Mouse (Mus musculus) embryonic facial prominence, embryonic 14.5 days (tissue): ENCODE data around the gene Manba. TPM values are rescaled to one million over a fixed set of nuclear protein-coding genes. Genes with fewer than 3 reads are reported as not detected.

Source experiments
- ATAC-seq: fragments of 200-750 bp; cut with Nextera tagmentation; 2 replicates; pipeline ENCODE4 v1.8.0; 2017; ENCODE audit warnings: low read depth, moderate number of reproducible peaks, moderate TSS enrichment
- DNase-seq: peaks from one replicate; pipeline ENCODE4 v3.0.0-alpha.2; 2015; ENCODE audit warnings: low spot score
- H3K27ac ChIP-seq: fragments of 300-500 bp; sonication (generic); replicated peaks from 2 replicates; pipeline ENCODE4 v1.5.1; 2014; ENCODE audit warnings: low read depth, mild to moderate bottlenecking, low read length, moderate library complexity
- H3K27me3 ChIP-seq: fragments of 300-500 bp; sonication (generic); replicated peaks from 2 replicates; pipeline ENCODE4 v1.6.1; 2014; ENCODE audit warnings: low read length; ENCODE audit not compliant: control insufficient read depth, insufficient read depth
- H3K36me3 ChIP-seq: fragments of 300-500 bp; sonication (generic); 2 replicates; pipeline ENCODE4 v1.6.1; 2014; ENCODE audit warnings: low read length, mixed read lengths; ENCODE audit not compliant: control insufficient read depth, insufficient read depth
- H3K4me1 ChIP-seq: fragments of 300-500 bp; sonication (generic); 2 replicates; pipeline ENCODE4 v1.6.1; 2014; ENCODE audit warnings: antibody characterized with exemption, low read length; ENCODE audit not compliant: control insufficient read depth, insufficient read depth
- H3K4me2 ChIP-seq: fragments of 300-500 bp; sonication (generic); 2 replicates; pipeline ENCODE4 v1.6.1; 2014; ENCODE audit warnings: low read depth, mild to moderate bottlenecking, low read length, moderate library complexity, mixed read lengths
- H3K4me3 ChIP-seq: fragments of 300-500 bp; sonication (generic); 2 replicates; pipeline ENCODE4 v1.5.1; 2014; ENCODE audit warnings: low read depth, mild to moderate bottlenecking, low read length
- H3K9ac ChIP-seq: fragments of 300-500 bp; sonication (generic); 2 replicates; pipeline ENCODE4 v1.6.1; 2014; ENCODE audit warnings: low read depth, mild to moderate bottlenecking, low read length, moderate library complexity, mixed read lengths
- H3K9me3 ChIP-seq: fragments of 300-500 bp; sonication (generic); 2 replicates; pipeline ENCODE4 v1.6.1; 2016; ENCODE audit warnings: low read length; ENCODE audit not compliant: control insufficient read depth
- WGBS: fragments of 180-500 bp; shearing (Covaris S2); extraction: QIAGEN DNeasy Blood & Tissue Kit; methylation state at CpG from one replicate; pipeline ENCODE4 v1.1.7; 2014; 5-methylcytosine and 5-hydroxymethylcytosine counted together
- polyA plus RNA-seq: library from polyadenylated mRNA; unstranded; fragments of >200 nt; fragmentation: Nextera tagmentation; extraction: Ambion mirVana; gene quantifications from 2 replicates; pipeline ENCODE4 v1.2.1, GENCODE M21; 2014

Gene Manba
- polyA plus RNA-seq, 1 experiment from 2014 or later, result 7.9 TPM

- H3K4me3 ChIP-seq, result no peak overlapping the region
- no peak overlapping the region for H3K9ac ChIP-seq
- ATAC-seq (no peak), DNase-seq (no peak)
- no peaks in the 10 kb centered on the region for H3K36me3 ChIP-seq
- 86% methylated on average over 3 of the region's 3 CpGs for WGBS
- no peaks in the 10 kb centered on the region for H3K27me3 ChIP-seq
- H3K9me3 ChIP-seq, result no peaks in the 10 kb centered on the region
- H3K4me2 ChIP-seq, result no peak overlapping the region
- no peak overlapping the region for H3K27ac ChIP-seq
- peaks cover 12% of the 10 kb centered on the region for H3K4me1 ChIP-seq
These were observed 89.7 kb downstream of the Manba start for GRCm38 (mm10) chr3:135575126-135575525.

GRCm38 (mm10) chr3:135578588-135579140 lies 93.3 kb downstream of the Manba start:
- no peak for ATAC-seq

GRCm38 (mm10) chr3:135579179-135579578 lies 93.8 kb downstream of the Manba start:
- ATAC-seq (no peak), DNase-seq (no peak)
- Histone ChIP-seq H3K4me2 (no peak overlapping the region), H3K9me3 (no peaks in the 10 kb centered on the region), H3K9ac (no peak overlapping the region), H3K27me3 (no peaks in the 10 kb centered on the region), H3K27ac (no peak overlapping the region), H3K4me3 (no peak overlapping the region), H3K36me3 (peaks cover 8% of the 10 kb centered on the region), H3K4me1 (peaks cover 14% of the 10 kb centered on the region; the same call in 1 of the 2 replicates)
- 57% methylated on average over 4 of the region's 4 CpGs for WGBS

More at GRCm38 (mm10) chr3:135578588-135579140, 93.3 kb downstream of the Manba start:
- DNase-seq, result no peak
- no peak overlapping the region for H3K27ac ChIP-seq
- peaks cover 3% of the 10 kb centered on the region; the same call in 1 of the 2 replicates for H3K36me3 ChIP-seq
- no peak overlapping the region for H3K4me3 ChIP-seq
- no peaks in the 10 kb centered on the region for H3K9me3 ChIP-seq
- H3K4me2 ChIP-seq, result no peak overlapping the region
- no peaks in the 10 kb centered on the region for H3K27me3 ChIP-seq
- peaks cover 17% of the 10 kb centered on the region; the same call in 1 of the 2 replicates for H3K4me1 ChIP-seq
- H3K9ac ChIP-seq, result no peak overlapping the region
- 58% methylated on average over 5 of the region's 5 CpGs for WGBS

- H3K4me1 ChIP-seq, result peaks cover 14% of the 10 kb centered on the region; the same call in 1 of the 2 replicates
- H3K9ac ChIP-seq, result no peak overlapping the region
- H3K9me3 ChIP-seq, result no peaks in the 10 kb centered on the region
- H3K36me3 ChIP-seq, result peaks cover 21% of the 10 kb centered on the region
- H3K4me2 ChIP-seq, result no peak overlapping the region
- ATAC-seq (0 out of 2 replicates have a peak, but pooled peaks have one; percentile 24), DNase-seq (peak; percentile 48)
- no peaks in the 10 kb centered on the region for H3K27me3 ChIP-seq
- H3K4me3 ChIP-seq, result no peak overlapping the region
- H3K27ac ChIP-seq, result no peak overlapping the region
- WGBS, result 69% methylated on average over 21 of the region's 21 CpGs
These were observed 95.2 kb downstream of the Manba start for GRCm38 (mm10) chr3:135580439-135581275.

GRCm38 (mm10) chr3:135581606-135582117 lies 96.3 kb downstream of the Manba start:
- H3K36me3 ChIP-seq, result peaks cover 28% of the 10 kb centered on the region
- H3K4me3 ChIP-seq, result no peak overlapping the region
- no peak overlapping the region for H3K4me2 ChIP-seq
- H3K9me3 ChIP-seq, result no peaks in the 10 kb centered on the region
- 17% methylated on average over 10 of the region's 10 CpGs for WGBS
- no peak overlapping the region for H3K9ac ChIP-seq
- no peak overlapping the region for H3K27ac ChIP-seq
- DNase-seq, result peak; percentile 78
- ATAC-seq, result peak; percentile 75
- H3K4me1 ChIP-seq, result peaks cover 14% of the 10 kb centered on the region; the same call in 1 of the 2 replicates
- no peaks in the 10 kb centered on the region for H3K27me3 ChIP-seq

GRCm38 (mm10) chr3:135582246-135582645 lies 96.8 kb downstream of the Manba start:
- H3K4me3 ChIP-seq, result no peak overlapping the region
- H3K36me3 ChIP-seq, result peaks cover 34% of the 10 kb centered on the region
- H3K4me1 ChIP-seq, result peaks cover 14% of the 10 kb centered on the region; the same call in 1 of the 2 replicates
- H3K9ac ChIP-seq, result no peak overlapping the region
- H3K4me2 ChIP-seq, result no peak overlapping the region
- no peaks in the 10 kb centered on the region for H3K27me3 ChIP-seq
- H3K27ac ChIP-seq, result no peak overlapping the region
- WGBS, result 72% methylated on average over 7 of the region's 7 CpGs
- no peaks in the 10 kb centered on the region for H3K9me3 ChIP-seq
- no peak for DNase-seq
- ATAC-seq, result no peak

- Histone ChIP-seq H3K36me3 (peaks cover 66% of the 10 kb centered on the region), H3K27ac (no peak overlapping the region), H3K4me1 (peaks cover 10% of the 10 kb centered on the region; the same call in 1 of the 2 replicates), H3K4me3 (no peak overlapping the region), H3K4me2 (no peak overlapping the region), H3K27me3 (no peaks in the 10 kb centered on the region), H3K9ac (no peak overlapping the region), H3K9me3 (no peaks in the 10 kb centered on the region)
- 68% methylated on average over 6 of the region's 6 CpGs for WGBS
- ATAC-seq, result 0 out of 2 replicates have a peak, but pooled peaks have one; percentile 35
- DNase-seq, result no peak
These were observed 100.1 kb downstream of the Manba start for GRCm38 (mm10) chr3:135585482-135585881.

GRCm38 (mm10) chr3:135586060-135586459 lies 100.6 kb downstream of the Manba start:
- H3K9ac ChIP-seq, result no peak overlapping the region
- H3K4me3 ChIP-seq, result no peak overlapping the region
- no peaks in the 10 kb centered on the region for H3K9me3 ChIP-seq
- DNase-seq, result no peak
- H3K36me3 ChIP-seq, result peaks cover 72% of the 10 kb centered on the region
- H3K4me1 ChIP-seq, result peaks cover 9% of the 10 kb centered on the region; the same call in 1 of the 2 replicates
- WGBS, result 85% methylated on average over 2 of the region's 2 CpGs
- H3K4me2 ChIP-seq, result no peak overlapping the region
- no peaks in the 10 kb centered on the region for H3K27me3 ChIP-seq
- H3K27ac ChIP-seq, result no peak overlapping the region
- ATAC-seq, result no peak
